Mouse (Mus musculus) spleen, postnatal 36 days (tissue): ENCODE measurements around the gene Ttll3.

Experiments
- DNase-seq, 2 experiments: peaks; one replicate each; pipeline ENCODE4 v3.0.0; 2022; ENCODE audit warnings: low spot score in 2 of 2, mixed read lengths in 1 of 2

Ttll3 gene

DNA sequence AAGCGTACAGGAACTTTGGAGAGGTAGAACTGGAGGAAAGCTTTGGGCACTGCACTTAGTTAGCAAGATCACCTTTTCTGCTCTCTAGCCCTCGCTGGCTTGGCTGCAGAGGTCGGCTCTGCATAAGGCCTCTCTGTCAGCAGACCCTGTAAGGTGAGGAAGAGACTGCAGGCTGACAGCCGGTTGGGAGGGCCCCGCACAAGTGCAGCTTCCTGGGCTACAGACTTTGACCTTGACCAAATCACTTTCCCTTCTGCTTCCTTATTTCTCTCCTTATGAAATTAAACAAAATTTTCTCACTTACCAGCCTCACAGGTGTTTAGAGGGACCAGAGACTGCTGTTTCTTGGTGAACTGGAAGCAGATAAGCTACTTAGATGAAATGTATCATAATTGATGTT is 65.9 kb downstream of the Ttll3 start:
- DNase-seq = peak in 1 of 2 experiments; percentile 22

DNA sequence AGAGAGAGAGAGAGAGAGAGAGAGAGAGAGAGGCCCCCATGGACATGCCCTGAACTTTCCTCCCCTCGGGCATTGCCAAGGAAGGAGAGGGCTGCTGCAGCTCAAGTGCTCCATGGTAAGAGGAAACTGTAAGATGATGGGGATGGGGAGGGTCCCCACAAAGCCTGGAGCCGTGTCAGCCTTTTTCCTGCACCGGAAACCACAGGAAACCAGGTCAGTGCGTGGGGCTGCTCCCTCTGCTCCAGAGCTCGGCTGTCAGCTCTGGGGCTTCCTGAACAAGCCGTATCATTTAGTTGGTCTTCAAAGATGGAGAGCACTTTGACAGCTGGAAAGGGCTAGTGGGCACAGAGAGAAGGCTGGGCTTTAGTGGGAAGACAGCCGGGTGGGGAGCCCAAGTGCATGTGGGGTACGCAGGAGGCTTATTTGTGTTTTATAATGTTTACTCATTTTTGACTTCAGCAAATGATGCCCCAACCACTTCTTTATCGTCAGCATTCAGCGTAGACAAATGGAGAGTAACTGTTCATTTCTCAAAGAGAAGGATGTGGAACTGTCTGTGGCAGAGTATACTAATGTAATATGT is 69.0 kb downstream of the Ttll3 start, which contains the start of gene Il17re:
Gene Il17re, plus strand, starts transcription at position 533 of the 583 bp plus-strand sequence.
- no peak for DNase-seq

DNA sequence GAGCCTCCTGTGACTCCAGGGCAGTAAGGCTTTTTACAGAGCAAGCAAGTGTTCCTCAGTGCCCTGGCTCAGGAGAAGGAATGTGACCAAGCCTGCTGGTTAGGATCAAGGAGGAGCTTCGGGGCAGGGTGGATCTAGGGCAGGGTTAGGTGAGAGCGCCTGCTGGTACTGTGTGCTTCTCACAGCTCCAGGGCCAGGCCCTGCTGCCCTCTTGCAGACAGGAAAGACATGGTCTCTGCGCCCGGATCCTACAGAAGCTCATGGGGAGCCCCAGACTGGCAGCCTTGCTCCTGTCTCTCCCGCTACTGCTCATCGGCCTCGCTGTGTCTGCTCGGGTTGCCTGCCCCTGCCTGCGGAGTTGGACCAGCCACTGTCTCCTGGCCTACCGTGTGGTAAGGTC is 69.6 kb downstream of the Ttll3 start:
- no peak for DNase-seq

GRCm38 (mm10) chr6:113464040-113464439 is 75.0 kb downstream of the Ttll3 start:
- no peak for DNase-seq
